Mouse (Mus musculus) retina, postnatal 1 day (tissue): ENCODE results near the gene Ccl21b.
"Not testable (repeated sequence)": the region's sequence is repeated elsewhere in the genome, so short reads cannot be mapped to it uniquely, and the experiment has no call there.

Source experiments
- DNase-seq: peaks from one replicate; pipeline ENCODE4 v3.0.0-alpha.2; 2012

Gene Ccl21b

DNA sequence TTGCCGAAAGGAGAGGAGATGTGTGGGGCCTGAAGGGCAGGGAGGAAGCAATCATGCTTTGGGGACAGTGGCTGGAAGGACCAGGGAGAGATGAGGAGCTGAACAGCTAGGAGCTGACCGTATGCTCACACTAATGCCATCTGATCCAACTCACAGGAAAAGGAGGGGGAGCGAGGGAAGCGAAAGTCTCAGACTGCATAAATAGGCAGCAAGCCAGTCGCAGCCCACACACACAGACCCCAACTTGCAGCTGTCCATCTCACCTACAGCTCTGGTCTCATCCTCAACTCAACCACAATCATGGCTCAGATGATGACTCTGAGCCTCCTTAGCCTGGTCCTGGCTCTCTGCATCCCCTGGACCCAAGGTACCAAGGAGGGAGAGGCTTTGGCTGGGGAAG lies at the start of gene Ccl21b:
Gene Ccl21b, plus strand, starts transcription at position 301 of the 400 bp plus-strand sequence.
- DNase-seq, result not testable (repeated sequence)

DNA sequence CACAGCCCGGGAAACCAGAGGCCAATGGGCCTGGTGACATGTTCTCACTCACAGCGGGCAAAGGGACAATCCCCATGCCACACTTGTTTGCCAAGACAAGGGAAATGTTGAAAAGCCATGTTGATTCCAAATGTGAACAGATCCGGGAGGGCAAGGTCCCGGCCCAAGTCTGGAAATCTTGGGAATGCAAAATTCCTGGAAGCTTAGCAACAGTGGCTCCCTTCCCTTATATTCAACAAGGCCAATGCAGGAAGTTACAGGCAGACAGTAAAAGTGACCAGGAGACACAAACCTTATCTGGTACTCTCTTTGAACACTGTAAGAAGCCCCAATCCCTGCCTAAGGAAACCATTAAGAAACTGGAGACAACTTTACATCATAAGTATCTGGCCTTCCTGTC lies 15.2 kb upstream of the Ccl21b start, which contains the start of gene Gm10600:
Gene Gm10600, plus strand, starts transcription at position 301 of the 400 bp plus-strand sequence.
- not testable (repeated sequence) for DNase-seq

DNA sequence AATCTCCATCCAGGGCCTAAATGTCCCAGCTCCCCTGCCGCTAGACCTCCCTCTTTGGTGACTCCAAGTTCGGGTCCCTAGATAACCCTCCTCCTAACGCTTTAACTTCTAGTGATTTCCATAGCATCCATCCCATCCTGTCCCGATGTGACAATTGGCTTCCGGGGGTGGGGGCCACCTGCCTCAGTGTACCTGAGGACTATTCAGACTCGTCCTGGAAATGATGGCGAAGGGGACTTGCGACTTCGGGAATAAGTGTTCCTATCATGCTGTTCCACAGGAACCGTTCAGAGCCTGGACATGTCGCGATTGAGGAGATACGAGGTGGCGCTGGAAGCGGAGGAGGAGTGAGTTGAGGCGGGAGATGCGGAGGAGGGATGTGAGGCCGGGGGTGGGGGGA lies 38.4 kb downstream of the Ccl21b start, which contains the start of gene Gm21953:
Gene Gm21953, plus strand, starts transcription at position 301 of the 400 bp plus-strand sequence.
- not testable (repeated sequence) for DNase-seq
